In the genomic region with DNA sequence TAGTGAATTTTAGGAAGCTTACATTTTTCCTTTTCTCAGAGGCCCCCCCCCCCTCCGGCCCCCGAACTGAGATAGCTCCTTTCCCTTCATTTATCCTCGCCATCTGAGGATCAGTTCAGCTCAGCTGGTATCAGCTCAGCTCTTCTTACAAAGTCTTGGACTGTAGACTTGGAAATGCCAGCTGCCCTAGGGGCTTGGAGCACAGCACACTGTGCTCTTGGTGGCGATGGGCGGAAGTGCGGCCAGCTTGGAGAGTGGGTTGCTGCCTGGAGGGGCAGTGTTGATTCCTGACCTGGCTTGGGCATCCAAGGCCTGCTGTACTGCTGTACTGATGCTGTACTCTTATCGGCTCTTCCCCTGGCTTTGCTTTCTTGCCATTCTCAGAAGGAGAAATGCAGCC, we compare ENCODE assay signal across 12 mouse cellular contexts.
A peak's percentile ranks its signal among the peaks of the same experiment; 100 is the strongest.
DNase-seq lines count a peak whose midpoint lies in the region; ATAC-seq and TF ChIP-seq lines count a peak whose summit lies in the region.
"Had no signal": no experiment of that assay in that cellular context is flagged by ENCODE, and none has a peak within 500 bp of the region (broad histone marks: within the 10 kb centered on the region; RNA-seq: fewer than 3 reads in every experiment).

No protein-coding gene starts in this region.

- H3K4me3 ChIP-seq in gastrocnemius, adult 2 months = peak overlapping the region; percentile 33
- no peak overlapping the region for H3K4me3 ChIP-seq in left cerebral cortex, adult 2 months
- no peak overlapping the region for H3K4me3 ChIP-seq in E14TG2a.4 (replicated peaks; ENCODE audit: low read length)
- H3K4me3 ChIP-seq: embryonic facial prominence, embryonic 12.5 days had no signal

- no peaks in the 10 kb centered on the region for H3K4me1 ChIP-seq in E14TG2a.4 (replicated peaks; ENCODE audit: low read depth, low read length)
- H3K4me1 ChIP-seq: embryonic facial prominence, embryonic 12.5 days had no signal

- no peaks in the 10 kb centered on the region for H3K36me3 ChIP-seq in E14TG2a.4 (ENCODE audit: insufficient read depth, low read length)
- H3K36me3 ChIP-seq: embryonic facial prominence, embryonic 12.5 days had no signal

- H3K9me3 ChIP-seq in E14TG2a.4 (ENCODE audit: low read length) = peaks cover 9% of the 10 kb centered on the region

- intact Hi-C loops in gastrocnemius, adult 2 months (cut with DNase I) = no loop called here
- intact Hi-C loops in left cerebral cortex, adult 2 months (cut with DNase I) = no loop called here

- DNase-seq in gastrocnemius, adult 2 months = peak; percentile 42
- DNase-seq in gastrocnemius, postnatal 4 days (ENCODE audit: low spot score in 2 of 2) = no peak
- no peak for DNase-seq in left cerebral cortex, adult 2 months (ENCODE audit: extremely low spot score in 1 of 2, low spot score in 2 of 2)
- DNase-seq in left cerebral cortex, adult 8-10 months (ENCODE audit: low spot score in 2 of 2) = no peak
- peak; percentile 15 to 17 for DNase-seq in gastrocnemius, adult 8-10 months (ENCODE audit: low spot score in 2 of 2)
- DNase-seq: midbrain, embryonic 14.5 days had no signal

- no peak for ATAC-seq in erythroid progenitor cell, adult 5-6 weeks (replicated peaks; ENCODE audit: low FRiP score, poor library complexity, severe bottlenecking)
- ATAC-seq in granulocyte monocyte progenitor cell, adult 5-6 weeks (replicated peaks; ENCODE audit: poor library complexity, severe bottlenecking) = no peak; the same call in 1 of the 2 replicates
- ATAC-seq: CD4-positive, CD25-positive, alpha-beta regulatory T cell, adult 4 months; intestine, embryonic 16.5 days had no signal

- peak; percentile 52 for TF ChIP-seq CTCF in gastrocnemius, adult 2 months (IDR thresholded peaks at IDR 0.05)
- peak; percentile 12; the same call in 1 of the 2 replicates for TF ChIP-seq CTCF in left cerebral cortex, adult 2 months (IDR thresholded peaks at IDR 0.05)
- TF ChIP-seq CTCF in E14TG2a.4 (conservative IDR thresholded peaks at IDR 0.05; ENCODE audit: low read length) = peak; percentile 10; the same call in 1 of the 2 replicates

- no peaks in the 10 kb centered on the region for H3K27me3 ChIP-seq in E14TG2a.4 (ENCODE audit: insufficient read depth, low read length)
- H3K27me3 ChIP-seq: embryonic facial prominence, embryonic 12.5 days had no signal

- peak overlapping the region; percentile 62 for H3K27ac ChIP-seq in gastrocnemius, adult 2 months
- H3K27ac ChIP-seq in left cerebral cortex, adult 2 months = no peak overlapping the region
- H3K27ac ChIP-seq: embryonic facial prominence, embryonic 12.5 days had no signal

Comparison
In these comparisons a context has a peak if more than half of its experiments do, and no peak if none do; other contexts are left out.
1. DNase-seq: peak in gastrocnemius, adult 2 months (single experiment) and gastrocnemius, adult 8-10 months (2 of 2); none in gastrocnemius, postnatal 4 days (0 of 2), left cerebral cortex, adult 2 months (0 of 2) and left cerebral cortex, adult 8-10 months (0 of 2).
2. Peak in every context shown above with its lines, with median percentiles within 50 percentile points of each other: CTCF ChIP-seq.